Mouse (Mus musculus) kidney, postnatal 36 days (tissue): ENCODE data around the gene Cfap74.
A peak's percentile ranks its signal among the peaks of the same experiment; 100 is the strongest.
"Not testable (repeated sequence)": the region's sequence is repeated elsewhere in the genome, so short reads cannot be mapped to it uniquely, and the experiment has no call there.

Experiments used
- DNase-seq, 2 experiments: peaks; one replicate each; pipeline ENCODE4 v3.0.0; 2021 to 2022; ENCODE audit warnings: mixed read lengths in 2 of 2

Gene Cfap74

DNA sequence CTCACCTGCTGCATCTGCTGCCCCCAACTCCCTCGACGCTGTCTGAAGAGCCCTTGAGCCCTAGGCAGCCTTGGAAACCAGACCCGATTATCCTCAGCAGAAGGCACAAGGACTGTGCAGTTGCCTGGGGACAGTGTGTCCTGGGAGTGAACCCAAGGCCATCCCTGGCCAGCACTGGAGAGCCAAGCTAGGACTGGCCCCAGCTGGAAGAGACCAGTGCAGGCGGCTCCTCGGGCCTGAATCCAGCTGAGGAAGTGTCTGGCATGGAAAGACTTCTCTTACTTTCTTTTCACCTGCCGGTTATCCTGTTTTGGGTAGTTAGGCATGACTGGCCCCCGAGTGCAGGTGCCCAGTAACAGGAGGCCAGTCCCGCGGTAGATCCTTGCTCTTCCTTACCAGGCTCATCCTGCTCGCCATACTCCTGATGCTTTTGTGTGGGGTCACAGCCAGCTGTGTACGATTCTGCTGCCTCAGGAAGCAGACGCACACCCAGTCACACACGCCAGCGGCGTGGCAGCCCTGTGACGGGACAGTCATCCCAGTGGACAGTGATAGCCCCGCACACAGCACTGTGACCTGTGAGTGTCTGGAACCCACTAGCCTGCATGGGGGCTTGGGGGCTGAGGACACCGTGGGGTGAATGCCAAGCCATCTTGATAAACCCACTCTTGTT, 60.7 kb downstream of the Cfap74 start:
- peak; percentile 67 to 68 for DNase-seq

DNA sequence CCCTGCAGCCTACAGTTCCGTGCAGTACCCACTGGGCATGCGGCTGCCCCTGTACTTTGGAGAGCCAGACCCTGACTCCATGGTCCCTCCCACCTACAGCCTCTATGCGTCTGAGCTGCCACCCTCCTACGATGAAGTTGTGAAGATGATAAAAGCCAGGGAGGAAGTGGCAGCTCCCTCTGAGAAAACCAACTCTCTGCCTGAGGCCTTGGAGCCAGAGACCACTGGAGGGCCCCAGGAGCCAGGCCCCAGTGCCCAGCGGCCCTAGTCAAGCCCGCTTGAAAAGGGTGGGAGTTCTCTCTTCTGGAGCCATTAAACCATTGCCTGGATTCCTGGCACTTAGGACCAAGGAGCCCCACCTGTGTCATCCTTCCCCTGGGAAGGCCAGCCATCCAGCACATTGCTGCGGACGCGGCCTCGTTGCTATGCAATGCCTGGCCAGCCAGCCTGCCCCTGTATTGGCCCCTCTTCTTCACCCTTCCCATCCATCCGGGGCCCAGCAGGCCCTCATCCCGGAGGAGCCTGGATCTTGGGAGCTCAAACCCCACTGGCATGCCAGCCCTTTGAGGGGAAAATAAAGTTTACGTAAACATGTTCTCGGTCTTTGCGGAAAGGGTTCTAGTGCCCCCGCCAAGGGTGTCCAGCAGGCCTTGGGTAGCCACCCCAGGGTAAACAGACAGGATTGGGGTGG, 61.4 kb downstream of the Cfap74 start:
- no peak for DNase-seq

DNA sequence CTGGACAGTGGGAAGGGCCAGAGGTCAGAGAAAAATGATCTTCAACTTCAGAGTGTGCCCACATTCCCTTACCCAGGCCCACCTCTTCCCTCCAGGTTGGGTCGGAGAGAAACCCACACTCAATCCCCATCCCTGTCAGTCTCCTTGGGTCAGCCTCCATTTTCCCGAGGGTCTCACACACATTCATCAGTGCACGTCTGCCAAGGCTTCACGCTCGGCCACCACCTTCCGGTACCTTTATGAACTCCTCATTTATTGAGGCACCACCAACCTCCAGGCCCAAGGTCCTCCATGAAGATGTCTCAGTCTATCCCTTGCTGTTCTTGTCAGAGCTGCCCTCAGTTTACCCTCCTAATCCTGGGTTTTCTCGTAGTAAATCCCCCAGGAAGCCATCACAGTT, 62.0 kb downstream of the Cfap74 start:
- no peak for DNase-seq

DNA sequence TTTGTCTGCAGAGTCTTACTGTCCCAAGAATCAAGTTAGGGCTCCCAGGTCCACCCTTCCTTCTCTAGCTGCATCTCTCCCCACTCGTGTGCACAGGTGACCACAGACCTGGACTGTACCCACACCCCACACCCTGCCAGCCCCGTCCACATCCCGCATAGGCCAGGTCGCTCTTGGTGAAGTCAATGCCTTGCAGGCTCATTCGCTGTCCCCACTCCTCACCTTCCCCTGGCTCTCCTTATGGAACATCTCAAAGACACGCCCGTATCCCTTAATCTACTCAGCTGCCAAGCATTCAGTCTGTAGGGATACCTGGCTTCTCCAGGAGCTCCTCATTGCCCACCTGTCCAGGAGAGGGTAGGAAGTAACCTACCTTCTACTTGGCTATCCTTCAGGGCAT, 62.4 kb downstream of the Cfap74 start:
- DNase-seq, result no peak

DNA sequence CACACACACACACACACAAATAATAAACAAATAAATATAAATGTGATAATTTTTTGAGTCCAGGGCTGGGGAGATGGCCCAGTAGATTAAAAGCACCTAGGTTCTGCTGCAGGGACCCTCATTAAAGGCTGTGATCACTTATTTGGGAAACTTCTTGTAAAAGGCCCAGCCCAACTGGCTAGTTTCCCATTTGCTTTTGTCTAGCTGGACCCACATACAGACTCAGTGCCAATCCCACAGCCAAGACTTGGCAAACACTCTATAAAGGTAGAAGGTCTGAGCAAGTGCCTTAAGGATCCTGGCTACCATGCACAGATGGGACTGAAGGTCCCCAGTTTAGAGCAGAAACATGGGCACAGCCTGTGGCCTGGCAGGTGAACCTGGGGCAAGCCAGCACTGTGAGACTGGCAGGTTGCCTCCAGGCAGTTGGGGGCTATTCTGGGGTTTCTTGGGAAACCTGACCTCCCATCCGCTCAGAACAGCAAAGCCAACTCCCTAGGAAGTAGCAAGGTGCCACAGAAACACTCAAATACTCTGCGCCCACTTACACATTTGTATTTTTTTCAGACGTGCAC, 63.8 kb downstream of the Cfap74 start:
- no peak for DNase-seq

DNA sequence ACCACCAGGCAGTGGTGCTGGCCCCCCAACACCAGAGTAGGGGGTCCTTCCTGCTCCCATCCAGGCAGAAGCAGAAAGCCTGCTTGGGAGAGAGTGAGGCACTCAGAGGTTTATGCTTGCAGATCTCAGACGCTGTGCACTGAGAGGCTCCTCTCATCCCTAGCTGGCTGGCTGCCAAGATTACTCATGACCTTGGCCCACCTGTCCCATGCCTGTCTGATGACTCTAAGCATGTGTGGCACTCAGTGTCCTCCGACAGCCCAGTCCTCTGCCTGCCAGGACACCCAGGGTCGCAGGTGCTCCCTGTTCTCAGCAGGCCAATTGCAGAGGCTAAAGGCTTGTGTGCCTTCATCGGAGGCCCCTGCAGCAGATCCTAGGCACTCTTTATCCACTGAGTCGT, 64.3 kb downstream of the Cfap74 start:
- DNase-seq, result peak in 1 of 2 experiments; percentile 51

DNA sequence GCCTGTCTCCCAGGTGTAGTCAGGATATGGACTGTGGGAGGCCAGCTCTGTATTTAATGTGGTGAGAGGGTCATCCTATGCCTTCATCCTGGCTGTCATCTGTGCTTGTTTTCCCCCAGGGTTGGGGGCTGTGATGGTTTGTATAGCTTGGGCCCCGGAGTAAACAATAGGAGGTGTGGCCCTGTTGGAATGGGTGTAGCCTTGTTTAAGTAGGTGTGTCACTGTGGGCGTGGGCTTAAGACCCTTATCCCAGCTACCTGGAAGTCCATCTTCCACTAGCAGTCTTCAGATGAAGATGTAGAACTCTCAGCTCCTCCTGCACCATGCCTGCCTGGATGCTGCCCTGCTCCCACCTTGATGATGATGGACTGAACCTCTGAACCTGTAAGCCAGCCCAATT, 64.8 kb downstream of the Cfap74 start:
- not testable (repeated sequence) for DNase-seq

DNA sequence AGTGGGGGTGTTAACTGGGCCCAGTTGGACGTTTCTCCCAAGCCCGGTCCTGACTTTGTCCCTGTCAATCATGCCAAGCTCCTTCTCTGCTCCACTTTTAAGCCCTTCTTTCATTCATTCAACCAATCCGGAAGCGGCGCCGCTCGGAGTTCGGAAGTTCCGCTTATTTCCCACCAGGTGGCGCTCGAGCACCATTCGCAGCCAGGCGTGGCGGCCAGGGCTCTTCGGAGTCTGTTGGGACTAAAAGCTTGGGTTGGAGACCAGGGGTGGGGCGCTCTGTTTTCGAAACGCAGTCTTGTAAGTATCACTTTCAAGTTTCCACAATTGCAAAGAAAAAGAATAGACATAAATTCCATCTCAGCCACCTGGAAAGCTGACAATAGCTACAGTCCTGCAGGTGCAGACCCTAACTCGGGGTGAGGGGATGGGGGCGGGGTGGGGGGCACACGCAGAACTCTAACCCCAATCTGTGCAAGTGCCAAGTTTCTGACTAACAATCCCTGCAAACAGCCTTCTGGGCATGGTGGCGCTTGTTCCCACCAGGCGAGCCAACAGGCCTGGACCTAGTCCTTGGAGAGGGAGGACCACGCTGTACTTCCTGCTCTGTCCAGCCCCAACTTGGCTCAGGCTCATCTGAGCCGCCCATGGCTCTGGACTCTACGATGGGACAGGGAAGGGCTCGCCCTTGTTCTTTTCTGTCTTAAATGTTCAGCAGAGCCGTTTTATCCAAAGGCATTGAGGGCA, 72.6 kb downstream of the Cfap74 start:
- peak; percentile 57 to 86 for DNase-seq

DNA sequence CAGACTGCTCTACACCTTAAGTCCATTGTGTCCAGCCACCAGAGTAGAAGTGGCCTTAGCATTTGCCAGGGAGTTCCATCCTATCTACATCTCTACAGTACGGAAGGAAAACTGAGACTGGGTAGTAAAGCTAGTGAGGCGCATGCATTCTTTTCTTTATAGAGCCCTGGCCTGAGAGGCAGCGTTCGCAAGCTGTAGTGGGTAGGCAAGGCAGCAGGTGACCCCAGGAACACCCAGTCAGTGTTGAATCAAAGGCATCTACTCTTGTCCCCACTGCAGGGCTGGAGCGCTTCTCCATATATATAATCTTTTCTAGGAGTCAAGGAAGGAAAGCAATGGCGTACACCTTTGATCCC, 73.1 kb downstream of the Cfap74 start:
- DNase-seq, result no peak

DNA sequence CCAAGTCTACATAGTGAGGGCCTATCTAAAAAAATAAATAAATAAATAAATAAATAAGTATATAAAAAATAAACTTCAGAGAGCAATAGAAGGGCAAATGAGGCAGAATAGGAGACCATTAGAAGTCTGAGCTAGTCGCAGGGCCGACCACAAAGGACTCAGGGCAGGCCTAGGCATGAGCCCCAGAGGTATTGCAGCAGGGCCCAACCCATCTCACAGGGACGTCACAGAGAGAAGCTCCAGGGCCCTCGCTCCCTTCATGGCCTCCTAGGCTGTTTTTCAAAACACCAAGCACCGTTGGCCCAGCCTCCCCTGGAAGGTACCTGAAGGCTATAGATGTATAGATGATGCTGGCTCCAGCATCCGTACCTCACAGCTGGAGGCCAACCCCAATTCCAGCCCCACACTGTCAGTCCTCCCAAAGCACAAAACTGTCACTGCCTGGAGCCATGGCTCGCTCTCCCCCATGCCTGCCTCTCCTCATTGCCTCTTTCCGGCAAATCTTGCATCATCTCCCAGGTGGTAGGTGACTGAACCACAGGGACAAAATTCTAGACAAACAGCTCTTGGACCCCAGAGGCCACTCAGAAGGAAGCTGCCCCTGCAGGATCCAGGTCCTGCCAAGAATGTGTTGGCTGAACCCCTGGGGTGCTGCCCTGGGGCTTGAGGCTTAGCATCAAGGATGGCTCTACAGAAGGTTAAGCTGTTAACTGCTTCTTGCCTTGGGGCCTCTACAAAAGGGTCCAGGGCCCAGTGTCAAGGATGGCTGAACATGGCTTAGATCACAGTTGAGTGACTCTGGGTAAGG, 73.9 kb downstream of the Cfap74 start:
- no peak for DNase-seq

DNA sequence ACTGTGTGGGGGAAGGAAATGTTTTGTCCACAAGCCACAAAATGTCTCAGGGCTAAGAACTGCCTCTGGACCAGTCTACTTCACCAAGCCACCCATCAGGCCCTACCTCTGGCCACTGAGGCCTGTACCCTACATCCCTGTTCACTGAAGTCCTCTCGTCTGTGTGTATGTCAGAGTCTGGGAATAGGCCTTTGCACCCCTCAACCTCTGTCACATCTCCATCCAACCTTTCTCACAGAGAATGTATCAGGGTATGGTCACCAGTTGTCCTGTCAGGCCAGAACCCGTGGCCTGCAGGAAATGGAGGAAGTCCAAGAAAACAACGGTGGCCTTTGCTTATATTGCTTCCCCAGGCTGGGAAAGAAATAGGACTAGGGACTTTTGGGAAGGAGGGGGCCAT, 76.5 kb downstream of the Cfap74 start:
- DNase-seq, result no peak

DNA sequence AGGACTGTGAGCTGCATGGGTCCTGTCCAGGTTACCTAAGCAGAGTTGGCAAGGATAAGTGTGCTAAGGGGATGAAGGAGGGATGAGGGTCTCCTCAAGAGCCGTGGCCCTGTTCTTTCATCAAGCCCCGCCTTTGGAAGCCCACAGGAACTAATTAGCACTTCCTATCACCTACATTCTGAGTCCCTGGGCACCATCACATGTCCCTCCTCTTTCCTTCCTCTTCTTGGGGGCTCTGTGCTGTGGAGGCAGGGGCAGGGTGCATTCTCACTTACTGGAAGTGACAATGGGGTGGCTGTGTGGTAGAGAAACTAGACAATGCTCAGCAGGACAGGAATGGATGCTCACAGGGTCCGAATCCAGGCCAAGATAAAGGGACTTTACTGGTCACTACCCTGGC, 78.8 kb downstream of the Cfap74 start:
- DNase-seq, result no peak

DNA sequence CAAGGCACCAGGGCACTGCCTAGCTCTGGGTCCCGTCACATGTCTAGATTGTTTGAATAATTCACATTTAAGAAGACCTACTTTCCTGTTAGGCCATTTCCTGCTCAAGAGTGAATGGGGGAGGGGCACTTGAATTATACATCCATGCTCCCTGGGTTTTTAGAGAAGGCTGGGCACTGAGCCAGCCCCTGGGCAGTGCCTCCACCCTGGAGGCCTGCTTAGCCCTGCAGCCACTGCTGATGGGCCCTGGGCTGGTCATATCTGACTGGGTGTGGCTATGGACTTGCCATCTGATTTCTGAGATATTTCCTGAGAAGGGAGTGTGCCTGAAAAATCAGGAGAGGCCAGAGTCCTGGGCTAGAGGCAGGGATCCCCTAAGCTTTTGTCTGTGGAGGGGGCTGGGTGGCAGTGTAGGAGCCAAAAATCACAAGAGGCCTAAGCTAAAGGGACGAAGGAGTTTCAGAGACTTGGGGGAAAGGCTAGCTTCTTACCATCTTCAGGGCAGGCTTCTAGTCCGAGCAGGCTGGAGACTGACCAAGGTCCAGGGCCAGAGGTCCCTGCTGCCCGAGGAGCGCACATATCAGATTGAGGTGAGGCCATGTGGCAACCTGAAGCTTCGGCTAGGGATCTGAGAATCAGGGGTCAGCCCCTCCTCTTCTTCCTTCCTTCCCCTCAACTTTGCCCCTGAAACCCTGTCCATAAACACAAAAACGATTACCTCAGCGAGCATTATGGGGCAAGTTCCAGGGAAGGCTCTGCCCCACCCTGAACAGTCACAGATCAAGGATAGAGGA, 79.4 kb downstream of the Cfap74 start:
- DNase-seq, result peak; percentile 86 to 93

DNA sequence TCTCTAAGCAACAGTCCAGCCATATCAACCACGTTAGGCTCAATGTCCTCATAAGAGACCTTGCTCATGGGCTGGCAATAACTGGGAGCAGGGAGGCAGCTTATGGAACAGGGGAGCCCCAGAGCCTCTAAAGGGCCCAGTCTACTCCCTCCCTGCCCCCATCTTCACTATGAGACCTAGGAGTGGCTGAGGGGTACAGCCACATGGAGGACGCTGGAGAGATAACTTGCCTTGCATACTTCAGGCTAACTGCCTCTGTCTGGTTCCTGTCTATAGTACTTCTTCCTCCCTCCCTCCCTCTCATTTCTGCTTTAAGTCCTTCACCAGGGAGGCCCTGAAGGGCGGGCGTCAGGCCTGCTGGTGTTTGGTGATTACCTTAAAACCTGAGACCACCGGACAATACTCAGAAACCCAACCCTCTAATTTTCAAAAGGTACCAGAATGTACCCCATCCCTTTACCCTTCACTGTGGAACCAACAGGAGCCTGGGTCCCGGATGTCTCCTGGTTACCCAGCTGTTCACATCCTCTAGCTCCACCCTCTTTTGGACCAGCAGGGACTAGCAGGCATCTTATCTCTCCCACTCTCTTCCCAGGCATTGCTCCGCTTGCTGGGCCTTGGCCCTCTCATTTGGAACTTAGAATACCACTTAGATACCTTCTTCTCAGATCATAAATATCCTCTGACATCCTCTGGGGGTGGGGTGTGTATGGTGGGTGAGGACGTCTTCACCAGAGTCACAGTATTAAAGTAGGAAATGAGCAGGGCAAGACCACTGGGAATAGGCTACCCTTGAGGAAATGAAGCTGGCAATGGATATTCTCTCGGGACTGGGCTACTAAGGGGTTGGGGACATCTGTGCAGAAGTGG, 80.3 kb downstream of the Cfap74 start:
- no peak for DNase-seq

DNA sequence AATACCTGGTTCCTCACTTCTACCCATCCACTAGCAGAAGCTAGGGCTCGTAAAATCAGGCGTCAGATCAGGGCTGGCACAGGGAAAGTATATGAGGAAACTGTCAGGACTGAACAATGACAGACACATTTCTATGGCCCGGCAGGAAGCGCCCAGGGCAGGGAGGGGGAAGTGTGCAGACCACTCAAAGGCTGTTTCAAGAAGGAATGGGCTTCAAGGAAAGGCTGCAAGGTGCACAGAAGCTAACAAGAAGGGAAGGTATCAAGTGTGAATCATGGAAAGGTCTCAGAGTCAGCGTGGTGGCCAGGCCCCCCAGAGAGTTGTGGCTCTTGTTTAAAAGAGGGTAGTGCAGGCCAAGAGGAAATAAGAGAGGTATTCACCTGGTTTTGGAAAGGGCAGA, 81.5 kb downstream of the Cfap74 start:
- DNase-seq, result peak in 1 of 2 experiments; percentile 22

DNA sequence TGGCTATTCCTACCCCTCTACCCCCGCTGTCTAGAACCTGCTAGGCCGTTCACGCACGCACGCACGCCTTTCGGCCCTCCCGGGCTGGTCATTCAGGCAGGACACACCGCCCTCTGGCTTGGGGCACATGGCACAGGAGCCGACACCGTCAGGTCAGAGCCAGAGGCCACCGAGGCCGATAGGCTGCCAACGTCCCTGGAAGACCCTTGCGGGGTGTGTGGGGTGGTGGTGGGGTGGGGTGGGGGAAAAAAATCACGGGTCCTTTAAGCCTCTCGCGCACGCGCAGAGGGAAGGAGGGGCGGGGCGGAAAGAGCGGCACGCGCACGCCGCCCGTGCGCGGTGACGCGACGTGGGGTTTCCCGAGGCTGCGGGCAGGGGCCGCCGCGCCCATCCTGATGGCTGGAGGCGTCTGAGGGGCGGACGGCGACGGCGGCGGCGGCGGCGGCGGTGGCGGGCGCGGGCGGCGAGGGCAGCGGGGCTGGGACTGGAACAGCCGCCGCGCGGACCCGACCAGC, 82.1 kb downstream of the Cfap74 start, which contains the start of gene Gnb1:
Gene Gnb1, plus strand, starts transcription at position 372 of the 515 bp plus-strand sequence.
- peak; percentile 93 to 99 for DNase-seq

DNA sequence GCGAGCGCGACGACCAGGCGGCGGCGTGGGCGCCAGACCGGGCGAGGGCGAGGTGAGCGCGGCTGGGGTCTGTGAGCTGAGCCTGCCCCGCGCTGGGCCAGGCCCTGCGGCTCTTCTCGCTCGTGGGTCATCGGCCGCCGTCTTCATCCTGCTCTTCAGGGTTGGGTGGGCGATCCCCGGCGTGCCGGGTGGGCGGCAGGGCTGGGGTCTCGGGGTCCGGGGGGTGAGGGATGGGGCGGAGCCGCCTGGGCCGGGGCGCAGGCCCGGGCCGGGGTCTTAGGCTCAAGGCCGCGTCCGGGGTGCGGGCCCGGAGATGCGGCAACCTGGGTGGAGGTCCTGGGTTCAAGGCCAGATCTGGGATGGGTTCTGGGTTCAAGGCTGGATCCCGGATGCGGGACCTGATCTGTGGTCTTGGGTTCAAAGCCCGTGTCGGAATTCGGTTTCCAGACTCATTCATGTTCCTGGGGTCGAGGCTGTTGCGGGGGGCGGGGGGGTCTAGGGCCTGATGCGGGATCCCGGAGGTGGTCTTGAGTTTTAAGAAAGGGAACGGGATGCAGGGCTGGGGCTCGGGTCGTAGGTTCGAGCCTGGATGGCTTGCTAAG, 82.6 kb downstream of the Cfap74 start:
- DNase-seq, result no peak

DNA sequence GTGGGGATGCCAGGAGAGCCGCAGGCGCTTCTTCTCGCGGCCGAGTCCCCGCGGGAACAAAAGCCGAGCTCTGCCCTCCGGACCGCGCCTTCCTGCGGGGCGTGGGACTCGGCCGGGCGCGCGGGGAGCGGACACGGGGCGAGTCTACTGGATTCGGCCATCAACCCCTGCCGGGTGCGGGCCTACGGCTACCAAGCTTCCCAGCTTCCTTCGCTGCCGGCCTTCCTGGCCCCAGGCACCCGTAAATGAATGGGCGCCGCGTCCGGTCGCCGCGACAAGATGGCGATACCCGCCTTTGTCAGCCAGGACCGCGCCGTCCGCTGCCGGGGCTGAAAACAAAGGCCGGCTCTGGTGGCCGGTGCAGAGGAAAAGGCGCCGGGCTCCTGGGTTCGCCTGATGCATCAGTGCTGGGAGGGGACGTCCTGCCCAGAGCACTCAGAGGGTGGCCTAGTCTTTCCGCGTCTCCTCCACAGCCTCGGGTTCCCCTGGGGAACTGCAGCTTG, 83.2 kb downstream of the Cfap74 start:
- peak; percentile 50 to 76 for DNase-seq

DNA sequence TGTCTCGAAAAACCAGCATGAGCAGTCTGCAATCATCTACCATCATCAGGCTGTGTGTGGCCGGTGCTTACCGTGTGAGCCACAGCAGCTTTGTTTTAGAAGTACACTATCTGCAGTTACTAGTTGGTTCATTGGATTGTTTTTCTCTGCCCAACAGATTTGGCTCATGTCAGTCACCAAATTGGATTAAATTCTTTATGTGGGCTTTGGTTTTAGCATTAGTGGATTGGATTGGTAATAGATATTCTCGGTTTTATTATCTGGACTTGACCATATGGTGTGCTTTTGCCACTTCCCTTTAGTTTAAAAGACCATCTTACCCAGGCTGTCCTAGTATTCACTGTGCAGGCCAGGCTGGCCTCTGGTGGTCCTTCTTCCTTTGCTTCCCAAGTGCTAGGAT, 85.9 kb downstream of the Cfap74 start:
- no peak for DNase-seq

DNA sequence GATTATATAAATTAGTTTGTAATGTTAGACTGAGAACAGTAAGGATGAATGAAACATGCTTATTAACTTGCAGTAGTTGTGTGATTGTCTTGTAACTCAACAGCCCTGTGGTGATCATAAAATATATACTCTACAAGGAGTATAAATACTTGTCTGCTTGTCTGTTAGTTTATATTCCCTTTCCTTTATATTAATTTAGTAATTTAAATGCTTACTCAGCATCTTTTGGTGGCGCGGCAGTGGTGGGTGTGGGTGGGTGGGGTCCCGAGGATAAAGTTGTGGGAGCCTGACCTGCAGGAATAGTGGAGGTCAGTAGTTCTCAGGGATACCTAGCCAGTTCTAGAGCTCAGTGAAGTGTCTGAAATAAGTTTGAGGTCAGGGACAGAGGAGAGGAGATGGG, 89.0 kb downstream of the Cfap74 start:
- no peak for DNase-seq
